Mouse (Mus musculus): ENCODE results near the gene Slc1a7. TPM values are rescaled to one million over a fixed set of nuclear protein-coding genes. Genes with fewer than 3 reads are reported as not detected.
A peak's percentile ranks its signal among the peaks of the same experiment; 100 is the strongest.

The Slc1a7 gene
- polyA plus RNA-seq, 1 experiment from 2014 or later = not detected

- WGBS = 17% methylated on average over 6 of the region's 6 CpGs
- no peak overlapping the region for H3K27ac ChIP-seq
- H3K27me3 ChIP-seq = no peaks in the 10 kb centered on the region
- H3K4me1 ChIP-seq = peaks cover 3% of the 10 kb centered on the region; the same call in 1 of the 2 replicates
- no peak overlapping the region for H3K9ac ChIP-seq
- H3K36me3 ChIP-seq = no peaks in the 10 kb centered on the region
- H3K9me3 ChIP-seq = no peaks in the 10 kb centered on the region
- no peak for ATAC-seq (ENCODE audit: insufficient number of reproducible peaks, insufficient read depth, low FRiP score, low TSS enrichment)
- H3K4me3 ChIP-seq = no peak overlapping the region
- H3K4me2 ChIP-seq (replicated peaks) = no peak overlapping the region
Observed at GRCm38 (mm10) chr4:107991879-107992278, 23.7 kb downstream of the Slc1a7 start.

DNA sequence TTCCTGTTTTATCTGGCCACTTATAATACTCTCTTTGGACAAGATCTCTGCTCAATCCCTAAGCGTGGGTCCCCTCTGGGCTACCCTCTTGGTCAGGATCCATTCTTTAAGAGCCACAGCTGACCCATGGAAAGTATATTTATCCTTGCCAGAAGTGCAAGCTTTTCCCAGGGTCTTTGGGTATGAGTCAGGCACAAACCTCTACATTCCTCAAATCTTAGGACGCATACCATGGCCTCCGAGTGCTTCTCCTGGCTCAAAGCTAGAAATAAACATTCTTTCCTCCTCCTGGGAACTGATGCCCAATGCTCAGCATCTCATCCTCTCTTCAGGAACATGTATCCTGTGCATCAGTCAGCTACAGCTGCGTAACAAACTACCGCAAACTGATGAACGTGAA lies 26.9 kb downstream of the Slc1a7 start:
- 87% methylated on average over 6 of the region's 6 CpGs for WGBS
- H3K4me1 ChIP-seq = peaks cover 8% of the 10 kb centered on the region
- no peak overlapping the region for H3K4me2 ChIP-seq (replicated peaks)
- no peak overlapping the region for H3K9ac ChIP-seq
- H3K27ac ChIP-seq = no peak overlapping the region
- no peak for ATAC-seq (ENCODE audit: insufficient number of reproducible peaks, insufficient read depth, low FRiP score, low TSS enrichment)
- no peaks in the 10 kb centered on the region for H3K36me3 ChIP-seq
- no peaks in the 10 kb centered on the region for H3K9me3 ChIP-seq
- H3K4me3 ChIP-seq = no peak overlapping the region
- no peaks in the 10 kb centered on the region for H3K27me3 ChIP-seq

GRCm38 (mm10) chr4:107995727-107996126 lies 27.6 kb downstream of the Slc1a7 start:
- no peak overlapping the region for H3K4me3 ChIP-seq
- ATAC-seq (ENCODE audit: insufficient number of reproducible peaks, insufficient read depth, low FRiP score, low TSS enrichment) = no peak
- H3K9ac ChIP-seq = no peak overlapping the region
- no peaks in the 10 kb centered on the region for H3K36me3 ChIP-seq
- no peaks in the 10 kb centered on the region for H3K9me3 ChIP-seq
- peaks cover 8% of the 10 kb centered on the region for H3K4me1 ChIP-seq
- WGBS = 84% methylated on average over 6 of the region's 6 CpGs
- no peak overlapping the region for H3K4me2 ChIP-seq (replicated peaks)
- peak overlapping the region; percentile 26; the same call in 1 of the 2 replicates for H3K27ac ChIP-seq
- H3K27me3 ChIP-seq = no peaks in the 10 kb centered on the region

- no peaks in the 10 kb centered on the region for H3K36me3 ChIP-seq
- peak; percentile 38; the same call in 1 of the 2 replicates for ATAC-seq (ENCODE audit: insufficient number of reproducible peaks, insufficient read depth, low FRiP score, low TSS enrichment)
- H3K27me3 ChIP-seq = no peaks in the 10 kb centered on the region
- H3K4me3 ChIP-seq = no peak overlapping the region
- H3K9me3 ChIP-seq = no peaks in the 10 kb centered on the region
- no peak overlapping the region for H3K9ac ChIP-seq
- H3K4me2 ChIP-seq (replicated peaks) = no peak overlapping the region
- WGBS = 86% methylated on average over 9 of the region's 9 CpGs
- H3K4me1 ChIP-seq = peaks cover 8% of the 10 kb centered on the region
- H3K27ac ChIP-seq = 0 out of 2 replicates have a peak overlapping the region, but pooled peaks have one; percentile 26
Observed at GRCm38 (mm10) chr4:107996418-107996986, 28.4 kb downstream of the Slc1a7 start.

GRCm38 (mm10) chr4:107998641-107999332 lies 30.7 kb downstream of the Slc1a7 start:
- no peak overlapping the region for H3K4me2 ChIP-seq (replicated peaks)
- H3K9me3 ChIP-seq = no peaks in the 10 kb centered on the region
- no peaks in the 10 kb centered on the region for H3K27me3 ChIP-seq
- no peak overlapping the region for H3K4me3 ChIP-seq
- H3K36me3 ChIP-seq = no peaks in the 10 kb centered on the region
- 25% methylated on average over 11 of the region's 11 CpGs for WGBS
- ATAC-seq (ENCODE audit: insufficient number of reproducible peaks, insufficient read depth, low FRiP score, low TSS enrichment) = no peak
- H3K4me1 ChIP-seq = peaks cover 8% of the 10 kb centered on the region
- no peak overlapping the region for H3K27ac ChIP-seq
- H3K9ac ChIP-seq = no peak overlapping the region

- ATAC-seq (ENCODE audit: insufficient number of reproducible peaks, insufficient read depth, low FRiP score, low TSS enrichment) = no peak
- 64% methylated on average over 1 of the region's 1 CpGs for WGBS
- Histone ChIP-seq H3K4me1 (peaks cover 8% of the 10 kb centered on the region), H3K36me3 (no peaks in the 10 kb centered on the region), H3K27ac (no peak overlapping the region), H3K4me2 (replicated peaks) (no peak overlapping the region), H3K4me3 (no peak overlapping the region), H3K9ac (no peak overlapping the region), H3K27me3 (no peaks in the 10 kb centered on the region), H3K9me3 (no peaks in the 10 kb centered on the region)
Observed at GRCm38 (mm10) chr4:107999380-107999779, 31.2 kb downstream of the Slc1a7 start.

GRCm38 (mm10) chr4:108005328-108005727 lies 37.2 kb downstream of the Slc1a7 start:
- H3K9me3 ChIP-seq = no peaks in the 10 kb centered on the region
- H3K27ac ChIP-seq = no peak overlapping the region
- ATAC-seq (ENCODE audit: insufficient number of reproducible peaks, insufficient read depth, low FRiP score, low TSS enrichment) = no peak
- H3K36me3 ChIP-seq = no peaks in the 10 kb centered on the region
- H3K27me3 ChIP-seq = 0 out of 2 replicates have a peak, but pooled peaks cover 2% of the 10 kb centered on the region
- no peaks in the 10 kb centered on the region for H3K4me1 ChIP-seq
- no peak overlapping the region for H3K4me3 ChIP-seq
- H3K9ac ChIP-seq = no peak overlapping the region
- 67% methylated on average over 7 of the region's 7 CpGs for WGBS
- no peak overlapping the region for H3K4me2 ChIP-seq (replicated peaks)

DNA sequence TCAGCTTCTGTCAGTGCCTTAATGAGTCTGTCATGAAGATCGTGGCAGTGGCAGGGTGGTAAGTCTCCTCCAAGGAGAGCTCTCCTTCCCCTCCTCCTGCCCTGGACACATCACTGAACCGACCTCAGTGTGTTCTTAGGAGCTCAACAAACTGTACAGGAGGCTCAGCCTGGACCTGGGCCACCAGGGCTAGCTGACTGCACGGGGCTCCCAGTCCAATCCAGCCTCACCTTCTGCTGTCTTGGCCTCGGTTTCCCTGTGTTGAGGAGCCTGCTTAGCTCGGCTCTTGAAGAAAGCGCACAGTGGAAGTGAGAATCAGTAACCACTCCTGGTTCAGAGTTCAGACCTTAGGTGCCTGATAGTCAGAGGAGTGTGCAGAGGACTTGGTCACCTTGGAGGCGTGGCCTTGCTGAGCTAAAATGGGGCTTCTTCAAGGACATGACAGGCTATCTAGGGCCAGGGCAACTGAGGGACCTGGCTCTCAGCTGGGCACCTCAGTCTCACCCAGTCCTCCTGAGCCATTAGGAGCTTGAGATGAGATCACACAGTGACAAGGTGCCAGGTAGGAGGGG lies 39.5 kb downstream of the Slc1a7 start:
- Histone ChIP-seq H3K9me3 (no peaks in the 10 kb centered on the region), H3K4me3 (no peak overlapping the region), H3K36me3 (no peaks in the 10 kb centered on the region), H3K27ac (no peak overlapping the region), H3K9ac (no peak overlapping the region), H3K27me3 (0 out of 2 replicates have a peak, but pooled peaks cover 2% of the 10 kb centered on the region), H3K4me2 (replicated peaks) (no peak overlapping the region), H3K4me1 (no peaks in the 10 kb centered on the region; the same call in 1 of the 2 replicates)
- no peak for ATAC-seq (ENCODE audit: insufficient number of reproducible peaks, insufficient read depth, low FRiP score, low TSS enrichment)
- 77% methylated on average over 7 of the region's 7 CpGs for WGBS

DNA sequence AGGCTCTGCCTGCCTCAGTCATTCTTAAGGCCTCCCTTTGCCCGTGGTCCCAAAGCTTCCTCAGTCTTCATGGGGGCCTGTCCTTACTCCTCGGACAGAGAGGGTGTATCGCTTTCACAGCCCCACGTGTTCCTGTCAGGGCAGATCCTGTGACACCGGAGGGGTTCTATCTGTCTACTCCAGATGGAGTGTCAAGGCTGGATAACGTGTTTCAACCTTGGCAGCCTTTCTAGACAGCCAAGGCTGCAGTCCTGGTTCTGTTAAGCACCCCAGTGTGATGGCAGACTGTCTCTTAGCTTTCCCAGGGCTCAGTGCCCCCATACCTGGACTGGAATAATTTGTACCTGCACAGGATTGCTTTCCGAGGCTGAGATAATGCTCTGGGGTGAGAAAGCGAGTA lies 40.4 kb downstream of the Slc1a7 start:
- WGBS = 70% methylated on average over 8 of the region's 8 CpGs
- Histone ChIP-seq H3K36me3 (no peaks in the 10 kb centered on the region), H3K4me2 (replicated peaks) (no peak overlapping the region), H3K9ac (no peak overlapping the region), H3K4me1 (no peaks in the 10 kb centered on the region; the same call in 1 of the 2 replicates), H3K27me3 (0 out of 2 replicates have a peak, but pooled peaks cover 2% of the 10 kb centered on the region), H3K9me3 (no peaks in the 10 kb centered on the region), H3K4me3 (no peak overlapping the region), H3K27ac (no peak overlapping the region)
- ATAC-seq (ENCODE audit: insufficient number of reproducible peaks, insufficient read depth, low FRiP score, low TSS enrichment) = no peak

DNA sequence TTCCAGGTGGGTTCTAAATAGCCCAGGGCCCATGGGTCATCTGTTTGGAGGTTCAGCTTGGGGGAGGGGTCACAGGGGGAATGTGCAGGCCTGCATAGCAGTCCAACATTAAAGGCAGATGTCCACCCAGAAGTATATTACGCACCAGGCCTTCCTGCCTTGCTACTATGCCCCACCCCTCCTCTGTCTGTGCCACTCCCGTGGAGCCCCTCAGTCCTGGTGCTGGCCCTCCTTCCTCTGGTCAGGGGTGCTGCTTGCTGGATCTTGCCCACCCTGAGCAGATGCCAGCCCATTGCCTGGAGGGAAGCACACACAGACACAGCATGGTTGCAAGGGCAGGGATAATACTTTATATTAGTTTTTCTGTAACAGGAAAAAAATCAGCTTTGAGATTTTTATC lies 46.3 kb downstream of the Slc1a7 start:
- Histone ChIP-seq H3K9me3 (no peaks in the 10 kb centered on the region), H3K27ac (no peak overlapping the region), H3K4me3 (no peak overlapping the region), H3K27me3 (no peaks in the 10 kb centered on the region), H3K36me3 (no peaks in the 10 kb centered on the region), H3K4me2 (replicated peaks) (no peak overlapping the region), H3K4me1 (peaks cover 13% of the 10 kb centered on the region), H3K9ac (no peak overlapping the region)
- ATAC-seq (ENCODE audit: insufficient number of reproducible peaks, insufficient read depth, low FRiP score, low TSS enrichment) = no peak
- WGBS = 62% methylated on average over 2 of the region's 2 CpGs

DNA sequence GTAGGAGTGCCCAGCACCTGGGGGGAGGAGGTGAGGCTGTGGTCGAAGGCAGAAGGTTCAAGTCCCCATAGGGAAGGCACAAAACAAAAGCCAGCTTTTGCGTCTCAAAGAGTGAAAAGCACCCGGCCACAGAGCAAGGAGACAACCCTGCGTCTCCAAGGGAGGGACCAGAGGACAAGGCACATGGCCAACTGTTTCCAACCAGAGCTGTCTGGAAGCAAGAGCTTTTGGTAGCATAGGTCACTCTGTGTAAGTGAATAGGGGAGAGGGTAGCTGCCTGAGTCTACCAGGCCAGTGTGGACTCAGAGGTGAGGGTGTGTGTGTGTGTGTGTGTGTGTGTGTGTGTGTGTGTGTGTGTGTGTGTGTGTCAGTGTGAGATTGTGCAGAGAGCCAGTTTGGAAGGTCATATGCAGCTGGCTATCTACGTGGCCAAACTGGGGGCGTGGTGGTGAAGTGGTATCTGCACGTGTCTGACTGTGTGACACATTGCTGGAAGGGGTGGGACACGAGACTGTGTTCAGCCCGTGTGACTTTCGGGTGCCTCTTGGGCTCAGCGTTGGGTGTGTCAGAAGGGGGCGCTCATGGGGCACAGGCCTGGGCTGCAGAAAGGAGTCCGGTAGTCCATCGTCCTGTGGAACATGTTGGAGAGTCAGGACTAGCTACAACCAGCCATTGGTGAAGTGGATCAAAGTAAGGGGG lies 47.1 kb downstream of the Slc1a7 start:
- Histone ChIP-seq H3K36me3 (no peaks in the 10 kb centered on the region), H3K4me2 (replicated peaks) (no peak overlapping the region), H3K9me3 (no peaks in the 10 kb centered on the region), H3K9ac (no peak overlapping the region), H3K4me3 (no peak overlapping the region), H3K27me3 (no peaks in the 10 kb centered on the region), H3K27ac (no peak overlapping the region), H3K4me1 (peaks cover 13% of the 10 kb centered on the region)
- WGBS = 64% methylated on average over 14 of the region's 14 CpGs
- no peak for ATAC-seq (ENCODE audit: insufficient number of reproducible peaks, insufficient read depth, low FRiP score, low TSS enrichment)
